Mouse (Mus musculus) T-helper 1 cell (primary cell): Measurements from ENCODE around the gene Abca8b.
"Not testable (repeated sequence)": the region's sequence is repeated elsewhere in the genome, so short reads cannot be mapped to it uniquely, and the experiment has no call there.

Experiments
- in situ Hi-C: fragments of 300-600 bp; cut with MboI, MseI; formaldehyde crosslinking; loops from one replicate; pipeline ENCODE4 v1.15.1; 2025; ENCODE audit warnings: high pct_unique_total_duplicates

Abca8b gene

GRCm38 (mm10) chr11:109916654-109917053 lies 79.0 kb downstream of the Abca8b start:
- in situ Hi-C loops, result no loop called here

DNA sequence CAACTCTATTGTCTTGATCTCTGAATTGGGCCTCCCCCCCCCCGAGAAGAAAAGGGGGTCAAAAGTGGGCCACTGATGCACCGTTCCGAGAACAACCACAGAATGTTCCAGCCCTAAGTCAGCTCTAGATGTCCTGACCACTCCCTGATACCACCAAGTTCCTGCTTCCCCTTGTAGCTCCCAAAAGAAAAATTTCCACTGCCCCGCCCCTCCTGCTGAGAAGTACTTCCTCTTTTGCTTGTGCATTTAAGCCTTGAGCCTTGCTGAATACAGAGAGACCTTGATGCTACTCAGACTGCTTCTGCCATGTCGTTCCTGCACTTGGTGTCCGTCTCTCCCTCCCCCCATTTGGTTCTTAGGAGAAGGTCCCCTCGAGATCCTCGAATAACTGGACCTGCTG lies 82.5 kb downstream of the Abca8b start:
- in situ Hi-C loops, result not testable (repeated sequence)

GRCm38 (mm10) chr11:109912118-109912517 lies 83.5 kb downstream of the Abca8b start:
- in situ Hi-C loops, result not testable (repeated sequence)

GRCm38 (mm10) chr11:109909801-109910200 lies 85.8 kb downstream of the Abca8b start:
- in situ Hi-C loops, result no loop called here

- in situ Hi-C loops, result no loop called here
These were observed 87.2 kb downstream of the Abca8b start for GRCm38 (mm10) chr11:109908207-109909031.

DNA sequence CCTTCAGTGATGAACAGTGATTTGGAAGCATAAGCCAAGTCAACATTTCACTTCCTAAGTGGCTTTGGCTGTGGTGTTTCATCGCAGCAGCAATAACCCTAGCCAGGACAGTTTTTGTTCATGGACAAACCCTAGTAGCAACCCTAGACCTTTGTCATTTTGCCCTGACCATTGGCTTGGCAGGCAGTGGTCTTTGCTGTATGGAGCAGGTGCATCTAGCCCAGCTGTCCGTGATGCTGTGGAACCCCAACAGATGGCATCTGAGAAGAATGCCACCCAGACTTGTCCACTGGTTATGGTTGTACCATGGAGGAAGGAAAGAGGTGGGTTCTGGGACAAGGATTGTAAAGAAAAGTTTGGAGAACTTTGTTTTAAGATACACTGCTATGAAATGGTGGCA lies 88.1 kb downstream of the Abca8b start:
- in situ Hi-C loops, result no loop called here

- in situ Hi-C loops, result no loop called here
These were observed 92.7 kb downstream of the Abca8b start for GRCm38 (mm10) chr11:109902616-109903598.

GRCm38 (mm10) chr11:109900491-109901241 lies 95.0 kb downstream of the Abca8b start:
- in situ Hi-C loops, result no loop called here

GRCm38 (mm10) chr11:109898791-109899467 lies 96.7 kb downstream of the Abca8b start:
- in situ Hi-C loops, result no loop called here

- in situ Hi-C loops, result no loop called here
These were observed 99.6 kb downstream of the Abca8b start for GRCm38 (mm10) chr11:109895952-109896530.

- in situ Hi-C loops, result no loop called here
These were observed 100.1 kb downstream of the Abca8b start for GRCm38 (mm10) chr11:109895496-109895895.

DNA sequence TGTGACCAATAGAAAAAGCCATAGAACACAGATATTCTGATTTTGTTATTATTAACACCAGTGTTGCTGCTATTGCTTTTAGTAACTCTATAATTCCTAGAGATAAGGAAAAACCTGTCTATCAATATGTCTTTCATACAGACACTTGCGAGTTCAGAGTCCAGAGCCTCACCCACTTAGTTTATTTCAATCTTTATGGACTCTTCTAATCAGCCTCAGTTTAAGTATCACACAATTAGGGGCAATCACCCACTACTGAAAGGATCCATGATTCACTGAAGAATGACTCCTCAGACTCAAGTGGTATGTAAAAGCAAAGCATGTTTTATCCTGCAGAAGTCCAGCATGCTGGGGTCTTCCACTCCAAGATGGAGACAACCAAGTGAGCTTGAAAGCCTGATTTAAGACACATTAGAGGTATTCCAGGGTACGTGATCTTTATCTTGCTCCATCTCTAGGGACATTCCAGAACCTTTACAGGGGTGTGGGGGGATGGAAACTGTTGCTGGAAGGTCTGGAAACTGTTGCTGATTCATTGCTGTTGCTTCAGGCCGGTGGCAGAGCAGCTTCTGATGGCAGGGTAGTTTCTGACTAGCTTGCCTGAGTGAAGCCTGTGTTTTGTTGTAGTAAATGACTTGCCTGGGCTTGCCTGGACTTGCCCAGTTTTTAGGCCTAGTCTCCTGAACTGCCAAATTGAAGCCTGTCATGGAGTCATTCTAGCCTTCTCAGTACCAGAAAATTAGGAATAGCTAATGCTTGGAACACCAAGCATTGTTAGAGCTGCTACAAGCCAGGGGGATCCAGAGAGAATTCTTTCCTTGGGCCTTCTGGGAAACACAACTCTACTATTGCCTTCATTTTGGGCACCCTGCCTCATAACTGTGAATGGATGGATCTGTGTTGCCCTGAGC lies 101.5 kb downstream of the Abca8b start:
- in situ Hi-C loops, result no loop called here

DNA sequence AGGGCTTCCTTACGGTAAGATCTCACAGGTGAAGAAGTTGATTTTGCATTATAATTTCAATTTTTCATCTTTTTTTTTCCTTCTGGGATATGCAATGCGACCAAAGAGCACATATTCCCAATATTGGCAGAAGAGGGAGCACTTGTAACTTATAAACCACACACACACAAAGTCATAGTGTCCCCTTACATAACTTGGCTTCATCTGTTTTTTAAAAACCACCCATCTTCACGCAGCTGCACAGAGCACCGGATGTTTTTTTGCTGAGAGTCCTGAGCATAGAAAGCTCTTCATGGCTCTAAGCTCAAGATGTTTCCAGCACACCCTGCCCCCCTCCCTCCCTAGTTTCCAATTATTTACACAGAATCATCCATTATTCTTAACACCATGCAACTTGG lies 103.7 kb downstream of the Abca8b start:
- in situ Hi-C loops, result no loop called here

- in situ Hi-C loops, result no loop called here
These were observed 104.2 kb downstream of the Abca8b start for GRCm38 (mm10) chr11:109891371-109891988.

GRCm38 (mm10) chr11:109889595-109889994 lies 106.0 kb downstream of the Abca8b start:
- in situ Hi-C loops, result no loop called here

GRCm38 (mm10) chr11:109886757-109887156 lies 108.9 kb downstream of the Abca8b start:
- in situ Hi-C loops, result no loop called here

GRCm38 (mm10) chr11:109885521-109885920 lies 110.1 kb downstream of the Abca8b start:
- in situ Hi-C loops, result no loop called here

- in situ Hi-C loops, result no loop called here
These were observed 110.8 kb downstream of the Abca8b start for GRCm38 (mm10) chr11:109884801-109885200.

GRCm38 (mm10) chr11:109884126-109884525 lies 111.5 kb downstream of the Abca8b start:
- in situ Hi-C loops, result no loop called here
